Mouse (Mus musculus) left cerebral cortex, adult 2 months (tissue): ENCODE data around the gene Foxn3. TPM values are rescaled to one million over a fixed set of nuclear protein-coding genes. Genes with fewer than 3 reads are reported as not detected.

Experiments used
- DNase-seq, 2 experiments: peaks; one replicate each; pipeline ENCODE4 v3.0.0; 2021 to 2022; ENCODE audit warnings: low spot score in 2 of 2, mixed read lengths in 1 of 2; ENCODE audit errors: extremely low spot score in 1 of 2
- H3K27ac ChIP-seq: fragments of 200-600 bp; 2 replicates; pipeline ENCODE4 v1.8.1; 2022
- H3K4me3 ChIP-seq: fragments of 200-600 bp; 2 replicates; pipeline ENCODE4 v1.8.1; 2022
- CTCF ChIP-seq: fragments of 200-600 bp; IDR thresholded peaks from 2 replicates; pipeline ENCODE4 v1.8.1; 2022; ENCODE audit warnings: antibody characterized with exemption, mild to moderate bottlenecking, moderate library complexity
- intact Hi-C: fragments of 180-260 bp; cut with DNase I; formaldehyde crosslinking; loops from one replicate; pipeline ENCODE4 v1.15.1; 2025
- total RNA-seq, 2 experiments: library from RNA; stranded (reverse); gene quantifications; 2 replicates each; pipeline ENCODE4 v1.2.3; 2021

Foxn3 gene
- total RNA-seq, 2 experiments from 2014 or later: 52.4 to 57.4 TPM

GRCm38 (mm10) chr12:99256463-99256862, 306.9 kb downstream of the Foxn3 start:
- DNase-seq: no peak
- intact Hi-C loops: no loop called here
- H3K27ac ChIP-seq: no peak overlapping the region
- H3K4me3 ChIP-seq: no peak overlapping the region
- TF ChIP-seq CTCF: no peak

- no peak for TF ChIP-seq CTCF
- Histone ChIP-seq H3K4me3 (no peak overlapping the region), H3K27ac (no peak overlapping the region)
- no peak for DNase-seq
- intact Hi-C loops: no loop called here
Measured at GRCm38 (mm10) chr12:99254436-99254835, 308.9 kb downstream of the Foxn3 start.

GRCm38 (mm10) chr12:99253562-99253961, 309.8 kb downstream of the Foxn3 start:
- TF ChIP-seq CTCF: no peak
- no peak for DNase-seq
- intact Hi-C loops: no loop called here
- Histone ChIP-seq H3K27ac (no peak overlapping the region), H3K4me3 (no peak overlapping the region)

GRCm38 (mm10) chr12:99248606-99249005, 314.8 kb downstream of the Foxn3 start:
- Histone ChIP-seq H3K27ac (no peak overlapping the region), H3K4me3 (no peak overlapping the region)
- no peak for TF ChIP-seq CTCF
- DNase-seq: no peak
- intact Hi-C loops: no loop called here

- no peak for TF ChIP-seq CTCF
- DNase-seq: no peak
- no peak overlapping the region for H3K27ac ChIP-seq
- H3K4me3 ChIP-seq: no peak overlapping the region
- intact Hi-C loops: no loop called here
Measured at GRCm38 (mm10) chr12:99247939-99248338, 315.4 kb downstream of the Foxn3 start.

GRCm38 (mm10) chr12:99246984-99247746, 316.2 kb downstream of the Foxn3 start:
- no peak for DNase-seq
- intact Hi-C loops: no loop called here
- TF ChIP-seq CTCF: no peak
- Histone ChIP-seq H3K4me3 (no peak overlapping the region), H3K27ac (no peak overlapping the region)

- intact Hi-C loops: no loop called here
- no peak overlapping the region for H3K27ac ChIP-seq
- no peak for TF ChIP-seq CTCF
- no peak overlapping the region for H3K4me3 ChIP-seq
- no peak for DNase-seq
Measured at GRCm38 (mm10) chr12:99244673-99245072, 318.7 kb downstream of the Foxn3 start.

GRCm38 (mm10) chr12:99244264-99244663, 319.1 kb downstream of the Foxn3 start:
- no peak for TF ChIP-seq CTCF
- intact Hi-C loops: no loop called here
- H3K4me3 ChIP-seq: no peak overlapping the region
- H3K27ac ChIP-seq: no peak overlapping the region
- no peak for DNase-seq

GRCm38 (mm10) chr12:99243316-99243715, 320.1 kb downstream of the Foxn3 start:
- intact Hi-C loops: no loop called here
- Histone ChIP-seq H3K4me3 (no peak overlapping the region), H3K27ac (no peak overlapping the region)
- TF ChIP-seq CTCF: no peak
- no peak for DNase-seq

GRCm38 (mm10) chr12:99240185-99240726, 323.1 kb downstream of the Foxn3 start:
- intact Hi-C loops: no loop called here
- no peak for TF ChIP-seq CTCF
- Histone ChIP-seq H3K27ac (no peak overlapping the region; the same call in 1 of the 2 replicates), H3K4me3 (no peak overlapping the region)
- no peak for DNase-seq

GRCm38 (mm10) chr12:99239735-99240134, 323.6 kb downstream of the Foxn3 start:
- H3K4me3 ChIP-seq: no peak overlapping the region
- no peak for TF ChIP-seq CTCF
- no peak overlapping the region; the same call in 1 of the 2 replicates for H3K27ac ChIP-seq
- no peak for DNase-seq
- intact Hi-C loops: loop anchor here (5.0 kb wide), 2 partner anchors 98 to 138 kb away; no protein-coding TSS in a partner anchor

- no peak for TF ChIP-seq CTCF
- H3K27ac ChIP-seq: no peak overlapping the region
- no peak for DNase-seq
- intact Hi-C loops: loop anchor here (5.0 kb wide), 2 partner anchors 100 to 140 kb away; no protein-coding TSS in a partner anchor
- H3K4me3 ChIP-seq: no peak overlapping the region
Measured at GRCm38 (mm10) chr12:99237497-99237896, 325.9 kb downstream of the Foxn3 start.

GRCm38 (mm10) chr12:99234346-99234745, 329.0 kb downstream of the Foxn3 start:
- intact Hi-C loops: loop anchor here (5.0 kb wide), 1 partner anchor 158 kb away; no protein-coding TSS in a partner anchor
- DNase-seq: no peak
- Histone ChIP-seq H3K27ac (no peak overlapping the region), H3K4me3 (no peak overlapping the region)
- TF ChIP-seq CTCF: no peak
